ENCODE assay signal across 19 mouse cellular contexts in genomic region chr15:5220491-5220890, GRCm38 (mm10). TPM values are rescaled to one million over a fixed set of nuclear protein-coding genes. Genes with fewer than 3 reads are reported as not detected.
A peak's percentile ranks its signal among the peaks of the same experiment; 100 is the strongest.
DNase-seq lines count a peak whose midpoint lies in the region; ATAC-seq lines count a peak whose summit lies in the region.
"Had no signal": no experiment of that assay in that cellular context is flagged by ENCODE, and none has a peak within 500 bp of the region (broad histone marks: within the 10 kb centered on the region; RNA-seq: fewer than 3 reads in every experiment).

No protein-coding gene starts in this region.

- no peaks in the 10 kb centered on the region for H3K27me3 ChIP-seq in kidney, embryonic 16.5 days (ENCODE audit: insufficient read depth, low read length)
- no peaks in the 10 kb centered on the region for H3K27me3 ChIP-seq in neural tube, embryonic 14.5 days (ENCODE audit: control insufficient read depth, insufficient read depth, low read length)
- H3K27me3 ChIP-seq in neural tube, embryonic 15.5 days (replicated peaks) = no peaks in the 10 kb centered on the region
- H3K27me3 ChIP-seq in intestine, embryonic 16.5 days (replicated peaks; ENCODE audit: control insufficient read depth, insufficient read depth, low read length) = no peaks in the 10 kb centered on the region
- H3K27me3 ChIP-seq: CH12.LX; embryonic facial prominence, embryonic 12.5 days; forebrain, embryonic 15.5 days; hindbrain, embryonic 13.5 days had no signal

- no peak overlapping the region for H3K9ac ChIP-seq in kidney, embryonic 16.5 days (replicated peaks; ENCODE audit: low read length)
- H3K9ac ChIP-seq in neural tube, embryonic 14.5 days (replicated peaks; ENCODE audit: low read depth, low read length) = no peak overlapping the region
- H3K9ac ChIP-seq in neural tube, embryonic 15.5 days (replicated peaks) = no peak overlapping the region
- no peak overlapping the region for H3K9ac ChIP-seq in intestine, embryonic 16.5 days (ENCODE audit: low read depth, low read length)
- H3K9ac ChIP-seq: embryonic facial prominence, embryonic 12.5 days; forebrain, embryonic 15.5 days; hindbrain, embryonic 13.5 days had no signal

- H3K4me1 ChIP-seq in kidney, embryonic 16.5 days (ENCODE audit: insufficient read depth, low read length) = no peaks in the 10 kb centered on the region
- no peaks in the 10 kb centered on the region for H3K4me1 ChIP-seq in neural tube, embryonic 14.5 days (ENCODE audit: control insufficient read depth, insufficient read depth, low read length)
- H3K4me1 ChIP-seq in neural tube, embryonic 15.5 days = no peaks in the 10 kb centered on the region
- H3K4me1 ChIP-seq in intestine, embryonic 16.5 days (ENCODE audit: control insufficient read depth, insufficient read depth, low read length) = peaks cover 3% of the 10 kb centered on the region; the same call in 1 of the 2 replicates
- H3K4me1 ChIP-seq: embryonic facial prominence, embryonic 12.5 days; forebrain, embryonic 15.5 days; heart, embryonic 10.5 days; hindbrain, embryonic 13.5 days had no signal

- 75% methylated on average over 6 of the region's 6 CpGs for WGBS in kidney, embryonic 16.5 days
- 76% methylated on average over 6 of the region's 6 CpGs for WGBS in neural tube, embryonic 14.5 days
- 84% methylated on average over 6 of the region's 6 CpGs for WGBS in neural tube, embryonic 15.5 days
- 69% methylated on average over 6 of the region's 6 CpGs for WGBS in intestine, embryonic 16.5 days

- H3K36me3 ChIP-seq in kidney, embryonic 16.5 days (ENCODE audit: insufficient read depth, low read length) = peaks cover 3% of the 10 kb centered on the region; the same call in 1 of the 2 replicates
- H3K36me3 ChIP-seq in neural tube, embryonic 14.5 days (ENCODE audit: control insufficient read depth, insufficient read depth, low read length) = no peaks in the 10 kb centered on the region
- H3K36me3 ChIP-seq in neural tube, embryonic 15.5 days = peaks cover 11% of the 10 kb centered on the region
- H3K36me3 ChIP-seq in intestine, embryonic 16.5 days (ENCODE audit: control insufficient read depth, insufficient read depth, low read length) = no peaks in the 10 kb centered on the region; the same call in 1 of the 2 replicates

- peak overlapping the region; percentile 55 for H3K27ac ChIP-seq in kidney, embryonic 16.5 days (ENCODE audit: low read length)
- H3K27ac ChIP-seq in neural tube, embryonic 14.5 days (ENCODE audit: low read depth, low read length) = no peak overlapping the region
- no peak overlapping the region for H3K27ac ChIP-seq in neural tube, embryonic 15.5 days (replicated peaks)
- no peak overlapping the region for H3K27ac ChIP-seq in intestine, embryonic 16.5 days (ENCODE audit: low read length)
- H3K27ac ChIP-seq: embryonic facial prominence, embryonic 12.5 days; forebrain, embryonic 15.5 days; heart, embryonic 10.5 days; hindbrain, embryonic 13.5 days had no signal

- DNase-seq in kidney, postnatal 25 days = no peak
- DNase-seq in ovary, postnatal 10 days (ENCODE audit: low spot score) = no peak
- DNase-seq in adrenal gland, adult 18-20 months (ENCODE audit: low spot score in 2 of 2) = no peak
- DNase-seq: adrenal gland, postnatal 10 days; cerebellum, adult 11 months; cerebellum, adult 8-10 months; cerebellum, postnatal 25 days; gastrocnemius, postnatal 36 days; heart, adult 18-20 months; heart, postnatal 10 days had no signal

- H3K9me3 ChIP-seq in kidney, embryonic 16.5 days (ENCODE audit: low read length) = no peaks in the 10 kb centered on the region
- H3K9me3 ChIP-seq in neural tube, embryonic 14.5 days (ENCODE audit: control insufficient read depth, low read length) = no peaks in the 10 kb centered on the region
- no peaks in the 10 kb centered on the region for H3K9me3 ChIP-seq in neural tube, embryonic 15.5 days (replicated peaks)
- no peaks in the 10 kb centered on the region for H3K9me3 ChIP-seq in intestine, embryonic 16.5 days (ENCODE audit: control insufficient read depth, low read length)
- H3K9me3 ChIP-seq: embryonic facial prominence, embryonic 12.5 days; forebrain, embryonic 15.5 days; heart, embryonic 10.5 days; hindbrain, embryonic 13.5 days had no signal

- no peak overlapping the region for H3K4me3 ChIP-seq in kidney, embryonic 16.5 days (ENCODE audit: low read length)
- no peak overlapping the region for H3K4me3 ChIP-seq in neural tube, embryonic 14.5 days (ENCODE audit: low read depth, low read length)
- H3K4me3 ChIP-seq in neural tube, embryonic 15.5 days (replicated peaks) = no peak overlapping the region
- no peak overlapping the region for H3K4me3 ChIP-seq in intestine, embryonic 16.5 days (ENCODE audit: low read length)
- H3K4me3 ChIP-seq: embryonic facial prominence, embryonic 12.5 days; forebrain, embryonic 15.5 days; heart, embryonic 10.5 days; hindbrain, embryonic 13.5 days had no signal

- ATAC-seq in kidney, embryonic 16.5 days (ENCODE audit: low FRiP score, low TSS enrichment) = peak; percentile 65; the same call in 1 of the 2 replicates
- ATAC-seq in neural tube, embryonic 14.5 days (ENCODE audit: low read depth) = peak; percentile 69; the same call in 1 of the 2 replicates
- ATAC-seq in neural tube, embryonic 15.5 days (ENCODE audit: low FRiP score) = no peak
- ATAC-seq in intestine, embryonic 16.5 days = peak; percentile 91
- ATAC-seq: forebrain, embryonic 15.5 days had no signal

- H3K4me2 ChIP-seq in kidney, embryonic 16.5 days (replicated peaks; ENCODE audit: low read depth, low read length) = no peak overlapping the region
- no peak overlapping the region for H3K4me2 ChIP-seq in neural tube, embryonic 14.5 days (ENCODE audit: low read depth, low read length)
- no peak overlapping the region for H3K4me2 ChIP-seq in neural tube, embryonic 15.5 days
- no peak overlapping the region for H3K4me2 ChIP-seq in intestine, embryonic 16.5 days (ENCODE audit: low read depth, low read length)
- H3K4me2 ChIP-seq: embryonic facial prominence, embryonic 12.5 days; forebrain, embryonic 15.5 days; hindbrain, embryonic 13.5 days had no signal

RNA-seq across cellular contexts. Expression of gene Ptger4, which starts 23.5 kb away (rescaled TPM):
- polyA plus RNA-seq in kidney, embryonic 16.5 days (2015; fragmentation: Nextera tagmentation; extraction: Ambion mirVana) = 5.2 and 5.4 TPM in 2 replicates
- polyA plus RNA-seq in neural tube, embryonic 14.5 days (2014; fragmentation: Nextera tagmentation; extraction: Ambion mirVana) = 5.8 and 5.9 TPM in 2 replicates
- polyA plus RNA-seq in neural tube, embryonic 15.5 days (2015; fragmentation: Nextera tagmentation; extraction: Ambion mirVana) = 5.7 and 6.8 TPM in 2 replicates
- polyA plus RNA-seq in intestine, embryonic 16.5 days (2015; fragmentation: Nextera tagmentation; extraction: Ambion mirVana) = 6.0 and 7.1 TPM in 2 replicates
- total RNA-seq in adrenal gland, adult 18-20 months (2021) = 1 to 10 TPM; 1.1 to 1.3 TPM

RNA-seq across cellular contexts. Expression of gene Ttc33, which starts 35.2 kb away (rescaled TPM):
- 44.3 and 46.4 TPM in 2 replicates for polyA plus RNA-seq in kidney, embryonic 16.5 days (2015; fragmentation: Nextera tagmentation; extraction: Ambion mirVana)
- polyA plus RNA-seq in neural tube, embryonic 14.5 days (2014; fragmentation: Nextera tagmentation; extraction: Ambion mirVana) = 58.6 and 63.3 TPM in 2 replicates
- polyA plus RNA-seq in neural tube, embryonic 15.5 days (2015; fragmentation: Nextera tagmentation; extraction: Ambion mirVana) = 53.0 and 54.0 TPM in 2 replicates
- polyA plus RNA-seq in intestine, embryonic 16.5 days (2015; fragmentation: Nextera tagmentation; extraction: Ambion mirVana) = 32.0 and 32.9 TPM in 2 replicates
- 10 to 100 TPM; 37.4 to 51.1 TPM for total RNA-seq in adrenal gland, adult 18-20 months (2021)
